In genomic region chr7:73730430-73731022, GRCm38 (mm10) we compare ENCODE assay signal across 12 mouse cellular contexts. TPM values are rescaled to one million over a fixed set of nuclear protein-coding genes. Genes with fewer than 3 reads are reported as not detected.
DNase-seq lines count a peak whose midpoint lies in the region; ATAC-seq and TF ChIP-seq lines count a peak whose summit lies in the region.
"Had no signal": no experiment of that assay in that cellular context is flagged by ENCODE, and none has a peak within 500 bp of the region (broad histone marks: within the 10 kb centered on the region; RNA-seq: fewer than 3 reads in every experiment).

No protein-coding gene starts in this region.

- no peak; the same call in 1 of the 2 replicates for ATAC-seq in kidney, postnatal 0 days (replicated peaks; ENCODE audit: low FRiP score, low read depth)
- no peak for ATAC-seq in midbrain, postnatal 0 days (ENCODE audit: low FRiP score)

- H3K9ac ChIP-seq in kidney, postnatal 0 days (ENCODE audit: low read depth, low read length): no peak overlapping the region
- H3K9ac ChIP-seq in midbrain, postnatal 0 days (replicated peaks; ENCODE audit: low read length, poor library complexity, severe bottlenecking): no peak overlapping the region
- H3K9ac ChIP-seq: forebrain, embryonic 12.5 days; liver, embryonic 13.5 days had no signal

- H3K36me3 ChIP-seq in kidney, postnatal 0 days (ENCODE audit: insufficient read depth, low read length): no peaks in the 10 kb centered on the region
- no peaks in the 10 kb centered on the region for H3K36me3 ChIP-seq in midbrain, postnatal 0 days (ENCODE audit: insufficient read depth, low read length)
- H3K36me3 ChIP-seq: forebrain, embryonic 12.5 days; liver, embryonic 13.5 days had no signal

- H3K27ac ChIP-seq in kidney, postnatal 0 days: no peak overlapping the region
- no peak overlapping the region for H3K27ac ChIP-seq in midbrain, postnatal 0 days (ENCODE audit: low read depth, low read length)
- H3K27ac ChIP-seq: forebrain, embryonic 12.5 days; liver, embryonic 13.5 days had no signal

- H3K4me2 ChIP-seq in kidney, postnatal 0 days (ENCODE audit: low read length): no peak overlapping the region
- H3K4me2 ChIP-seq in midbrain, postnatal 0 days (ENCODE audit: low read depth, low read length, poor library complexity, severe bottlenecking): no peak overlapping the region
- H3K4me2 ChIP-seq: forebrain, embryonic 12.5 days; liver, embryonic 13.5 days had no signal

- no peak for TF ChIP-seq CTCF in kidney, postnatal 0 days (IDR thresholded peaks at IDR 0.05; ENCODE audit: low read depth)
- no peak for TF ChIP-seq CTCF in midbrain, postnatal 0 days (IDR thresholded peaks at IDR 0.05)

- no peaks in the 10 kb centered on the region for H3K9me3 ChIP-seq in kidney, postnatal 0 days (replicated peaks; ENCODE audit: low read length)
- no peaks in the 10 kb centered on the region for H3K9me3 ChIP-seq in midbrain, postnatal 0 days (ENCODE audit: low read length)
- H3K9me3 ChIP-seq: liver, embryonic 13.5 days had no signal

- DNase-seq in heart, adult 18-20 months: peak; percentile 16 to 46
- DNase-seq in heart, postnatal 25 days (ENCODE audit: low spot score): no peak
- DNase-seq in kidney, postnatal 0 days (ENCODE audit: low spot score): peak; percentile 49
- no peak for DNase-seq in kidney, adult 11 months
- peak; percentile 41 for DNase-seq in embryo, embryonic 11 days
- DNase-seq in midbrain, postnatal 0 days (ENCODE audit: low spot score): peak; percentile 40
- no peak for DNase-seq in adrenal gland, postnatal 36 days
- DNase-seq in right cerebral cortex, postnatal 36 days (ENCODE audit: low spot score in 2 of 2): no peak
- DNase-seq: gastrocnemius, postnatal 25 days; kidney, postnatal 25 days; liver, embryonic 13.5 days had no signal

- H3K4me1 ChIP-seq in kidney, postnatal 0 days (replicated peaks; ENCODE audit: insufficient read depth, low read length): no peaks in the 10 kb centered on the region
- H3K4me1 ChIP-seq in midbrain, postnatal 0 days (ENCODE audit: insufficient read depth, low read length): no peaks in the 10 kb centered on the region
- H3K4me1 ChIP-seq: forebrain, embryonic 12.5 days; liver, embryonic 13.5 days had no signal

- no peaks in the 10 kb centered on the region for H3K27me3 ChIP-seq in kidney, postnatal 0 days (ENCODE audit: insufficient read depth, low read length)
- H3K27me3 ChIP-seq in midbrain, postnatal 0 days (ENCODE audit: insufficient read depth, low read length): no peaks in the 10 kb centered on the region
- H3K27me3 ChIP-seq: forebrain, embryonic 12.5 days; liver, embryonic 13.5 days had no signal

- H3K4me3 ChIP-seq in kidney, postnatal 0 days (replicated peaks; ENCODE audit: low read depth, low read length): no peak overlapping the region
- no peak overlapping the region for H3K4me3 ChIP-seq in midbrain, postnatal 0 days (ENCODE audit: low read depth, low read length)
- H3K4me3 ChIP-seq: forebrain, embryonic 12.5 days; liver, embryonic 13.5 days had no signal

- 41% methylated on average over 10 of the region's 10 CpGs for WGBS in kidney, postnatal 0 days
- 63% methylated on average over 10 of the region's 10 CpGs for WGBS in midbrain, postnatal 0 days

- intact Hi-C loops in heart, postnatal 25 days (cut with DNase I): no loop called here

RNA-seq across cellular contexts. Expression of gene Fam174b, which starts 9.6 kb away (rescaled TPM):
- total RNA-seq in heart, adult 18-20 months (2021): 100 to 1,000 TPM; 187 to 201 TPM
- 100 to 1,000 TPM; 173 to 176 TPM for total RNA-seq in heart, postnatal 25 days (2021)
- 28.8 and 30.5 TPM in 2 replicates for polyA plus RNA-seq in kidney, postnatal 0 days (2015; fragmentation: Nextera tagmentation; extraction: Ambion mirVana)
- total RNA-seq in midbrain, postnatal 0 days (2014; rRNA removed): 27.7 and 36.2 TPM in 2 replicates
- 27.2 and 28.9 TPM in 2 replicates for polyA plus RNA-seq in midbrain, postnatal 0 days (2015; fragmentation: Nextera tagmentation; extraction: Ambion mirVana)
- total RNA-seq in adrenal gland, postnatal 36 days (2021): 10 to 100 TPM in 1 of 2 experiments, 1 to 10 TPM in 1; 8.4 to 11.1 TPM

Comparison
In these comparisons a context has a peak if more than half of its experiments do, and no peak if none do; other contexts are left out.
1. DNase-seq: peak in heart, adult 18-20 months (2 of 2), kidney, postnatal 0 days (single experiment), embryo, embryonic 11 days (single experiment) and midbrain, postnatal 0 days (single experiment); none in heart, postnatal 25 days (single experiment), kidney, adult 11 months (single experiment), adrenal gland, postnatal 36 days (0 of 2) and right cerebral cortex, postnatal 36 days (0 of 2).